ENCODE assay signal across 8 mouse cellular contexts in genomic region chr7:44306516-44307240, GRCm38 (mm10). TPM values are rescaled to one million over a fixed set of nuclear protein-coding genes. Genes with fewer than 3 reads are reported as not detected.
DNase-seq lines count a peak whose midpoint lies in the region; ATAC-seq and TF ChIP-seq lines count a peak whose summit lies in the region.

Clec11a (minus strand) TSS chr7:44306902.

- H3K4me3 ChIP-seq in kidney, postnatal 0 days (replicated peaks; ENCODE audit: low read depth, low read length), result peak within 1 kb of the TSS; percentile 14; the same call in 1 of the 2 replicates
- no peak within 1 kb of the TSS; the same call in 1 of the 2 replicates for H3K4me3 ChIP-seq in neural tube, embryonic 12.5 days

- no peaks in the 10 kb centered on the region for H3K36me3 ChIP-seq in kidney, postnatal 0 days (ENCODE audit: insufficient read depth, low read length)
- H3K36me3 ChIP-seq in neural tube, embryonic 12.5 days, result no peaks in the 10 kb centered on the region

- WGBS in kidney, postnatal 0 days, result 50% methylated on average over 6 of the region's 6 CpGs
- 62% methylated on average over 6 of the region's 6 CpGs for WGBS in neural tube, embryonic 12.5 days

- DNase-seq in cerebellum, adult 11-12 months, result peak; percentile 64
- no peak for DNase-seq in cerebellum, postnatal 10 days
- peak; percentile 12 for DNase-seq in thymus, postnatal 4 days
- no peak for DNase-seq in thymus, postnatal 0 days (ENCODE audit: low spot score)
- DNase-seq in kidney, postnatal 0 days (ENCODE audit: low spot score), result no peak
- DNase-seq in adrenal gland, postnatal 14 days, result no peak
- DNase-seq in thymus, postnatal 14 days, result no peak

- peaks cover 20% of the 10 kb centered on the region for H3K4me1 ChIP-seq in kidney, postnatal 0 days (replicated peaks; ENCODE audit: insufficient read depth, low read length)
- peaks cover 41% of the 10 kb centered on the region for H3K4me1 ChIP-seq in neural tube, embryonic 12.5 days

- H3K27me3 ChIP-seq in kidney, postnatal 0 days (ENCODE audit: insufficient read depth, low read length), result 0 out of 2 replicates have a peak, but pooled peaks cover 3% of the 10 kb centered on the region
- peaks cover 15% of the 10 kb centered on the region for H3K27me3 ChIP-seq in neural tube, embryonic 12.5 days (replicated peaks)

- peak within 1 kb of the TSS; percentile 91 for H3K4me2 ChIP-seq in kidney, postnatal 0 days (ENCODE audit: low read length)
- H3K4me2 ChIP-seq in neural tube, embryonic 12.5 days (replicated peaks), result peak within 1 kb of the TSS; percentile 62

- 0 out of 2 replicates have a peak within 1 kb of the TSS, but pooled peaks have one; percentile 13 for H3K9ac ChIP-seq in kidney, postnatal 0 days (ENCODE audit: low read depth, low read length)
- no peak within 1 kb of the TSS for H3K9ac ChIP-seq in neural tube, embryonic 12.5 days

- no peak for ATAC-seq in kidney, postnatal 0 days (replicated peaks; ENCODE audit: low FRiP score, low read depth)
- no peak for ATAC-seq in neural tube, embryonic 12.5 days (ENCODE audit: low FRiP score, low read depth)

- no peak within 1 kb of the TSS; the same call in 1 of the 2 replicates for H3K27ac ChIP-seq in kidney, postnatal 0 days
- peak within 1 kb of the TSS; percentile 37; the same call in 1 of the 2 replicates for H3K27ac ChIP-seq in neural tube, embryonic 12.5 days

- no peaks in the 10 kb centered on the region for H3K9me3 ChIP-seq in kidney, postnatal 0 days (replicated peaks; ENCODE audit: low read length)
- H3K9me3 ChIP-seq in neural tube, embryonic 12.5 days, result no peaks in the 10 kb centered on the region

- TF ChIP-seq CTCF in kidney, postnatal 0 days (IDR thresholded peaks at IDR 0.05; ENCODE audit: low read depth), result no peak

RNA-seq across cellular contexts. Expression of gene Clec11a, which starts in this region (rescaled TPM):
- 3.7 and 4.0 TPM in 2 replicates for polyA plus RNA-seq in thymus, postnatal 0 days (2015; fragmentation: Nextera tagmentation; extraction: Ambion mirVana)
- 5.1 and 6.0 TPM in 2 replicates for polyA plus RNA-seq in kidney, postnatal 0 days (2015; fragmentation: Nextera tagmentation; extraction: Ambion mirVana)
- polyA plus RNA-seq in neural tube, embryonic 12.5 days (2016; fragmentation: Nextera tagmentation; extraction: Ambion mirVana), result 2.1 and 2.2 TPM in 2 replicates
- 3.4 and 3.6 TPM in 2 replicates for total RNA-seq in adrenal gland, postnatal 14 days (2021)

Comparison
In these comparisons a context has a peak if more than half of its experiments do, and no peak if none do; other contexts are left out.
1. DNase-seq: peak in cerebellum, adult 11-12 months (single experiment) and thymus, postnatal 4 days (single experiment); none in cerebellum, postnatal 10 days (0 of 2), thymus, postnatal 0 days (single experiment), kidney, postnatal 0 days (single experiment), adrenal gland, postnatal 14 days (single experiment) and thymus, postnatal 14 days (single experiment).